Mouse (Mus musculus) liver, postnatal 0 days (tissue): Measurements from ENCODE around the gene Def8. TPM values are rescaled to one million over a fixed set of nuclear protein-coding genes. Genes with fewer than 3 reads are reported as not detected.

Experiments
- ATAC-seq: fragments of 200-750 bp; cut with Nextera tagmentation; 2 replicates; pipeline ENCODE4 v1.8.0; 2017; ENCODE audit warnings: mild to moderate bottlenecking, moderate library complexity
- DNase-seq: peaks from one replicate; pipeline ENCODE4 v3.0.0-alpha.2; 2016
- H3K27ac ChIP-seq: fragments of 300-500 bp; sonication (generic); 2 replicates; pipeline ENCODE4 v1.5.1; 2014; ENCODE audit warnings: antibody characterized with exemption, moderate library complexity, mild to moderate bottlenecking, low read depth
- H3K27me3 ChIP-seq: fragments of 300-500 bp; sonication (generic); 2 replicates; pipeline ENCODE4 v1.6.1; 2014; ENCODE audit warnings: low read length, control low read depth, mixed read lengths; ENCODE audit not compliant: insufficient read depth
- H3K36me3 ChIP-seq: fragments of 300-500 bp; sonication (generic); replicated peaks from 2 replicates; pipeline ENCODE4 v1.6.1; 2014; ENCODE audit warnings: mild to moderate bottlenecking, control low read depth, low read length, moderate library complexity, mixed read lengths; ENCODE audit not compliant: insufficient read depth
- H3K4me1 ChIP-seq: fragments of 300-500 bp; sonication (generic); 2 replicates; pipeline ENCODE4 v1.6.1; 2014; ENCODE audit warnings: antibody characterized with exemption, mild to moderate bottlenecking, control low read depth; ENCODE audit not compliant: insufficient read depth
- H3K4me2 ChIP-seq: fragments of 300-500 bp; sonication (generic); 2 replicates; pipeline ENCODE4 v1.6.1; 2014; ENCODE audit warnings: low read depth, mild to moderate bottlenecking, low read length, moderate library complexity, mixed read lengths
- H3K4me3 ChIP-seq: fragments of 300-500 bp; sonication (generic); 2 replicates; pipeline ENCODE4 v1.5.1; 2014; ENCODE audit warnings: low read depth, low read length
- H3K9ac ChIP-seq: fragments of 300-500 bp; sonication (generic); replicated peaks from 2 replicates; pipeline ENCODE4 v1.6.1; 2014; ENCODE audit warnings: mild to moderate bottlenecking, moderate library complexity
- H3K9me3 ChIP-seq: fragments of 300-500 bp; sonication (generic); 2 replicates; pipeline ENCODE4 v1.6.1; 2016; ENCODE audit warnings: mild to moderate bottlenecking, control low read depth, low read length, mixed read lengths
- CTCF ChIP-seq: sonication (generic); IDR thresholded peaks from 2 replicates; pipeline ENCODE4 v1.5.1; 2016; ENCODE audit warnings: antibody characterized with exemption, low read depth
- EP300 ChIP-seq: IDR thresholded peaks from 2 replicates; pipeline ENCODE4 v1.6.1; 2016; ENCODE audit warnings: antibody characterized with exemption, low read depth, mild to moderate bottlenecking
- WGBS: fragments of 180-500 bp; shearing (Covaris S2); extraction: QIAGEN DNeasy Blood & Tissue Kit; methylation state at CpG from one replicate; pipeline ENCODE4 v1.1.7; 2014; ENCODE audit not compliant: insufficient replicate concordance; 5-methylcytosine and 5-hydroxymethylcytosine counted together
- polyA plus RNA-seq: library from polyadenylated mRNA; unstranded; fragments of >200 nt; fragmentation: Nextera tagmentation; extraction: Ambion mirVana; gene quantifications from 2 replicates; pipeline ENCODE4 v1.2.1, GENCODE M21; 2015

Gene Def8
- polyA plus RNA-seq, 1 experiment from 2014 or later, result 11.6 TPM

DNA sequence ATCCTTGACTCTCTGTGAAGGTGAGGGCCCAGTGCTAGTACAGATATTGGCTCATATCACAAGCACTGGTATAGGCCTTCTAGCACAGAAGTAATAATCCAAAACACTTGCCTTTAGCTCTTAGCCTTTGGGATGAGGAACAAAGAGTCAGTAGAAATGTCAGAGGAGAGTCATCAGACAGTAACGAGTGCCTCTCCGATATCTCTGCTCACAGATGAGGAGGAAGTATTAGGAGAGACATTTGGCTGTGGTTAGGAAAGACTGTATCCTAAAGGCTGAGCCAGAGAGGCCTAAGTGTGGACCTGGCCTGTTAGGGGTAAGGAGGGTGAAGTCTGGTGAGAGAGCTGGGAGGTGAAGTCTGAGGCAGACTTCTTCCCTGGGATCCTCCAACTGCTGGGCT is 18.5 kb downstream of the Def8 start:
- Histone ChIP-seq H3K4me2 (no peak overlapping the region), H3K9me3 (no peaks in the 10 kb centered on the region; the same call in 1 of the 2 replicates), H3K36me3 (no peaks in the 10 kb centered on the region), H3K27me3 (no peaks in the 10 kb centered on the region), H3K4me3 (no peak overlapping the region), H3K27ac (no peak overlapping the region), H3K4me1 (peaks cover 14% of the 10 kb centered on the region), H3K9ac (no peak overlapping the region)
- DNase-seq (no peak), ATAC-seq (no peak)
- TF ChIP-seq EP300, result no peak
- TF ChIP-seq CTCF, result no peak
- WGBS, result 62% methylated on average over 2 of the region's 2 CpGs

- WGBS, result 79% methylated on average over 5 of the region's 5 CpGs
- Histone ChIP-seq H3K27ac (no peak overlapping the region), H3K4me2 (peak overlapping the region; percentile 85; the same call in 1 of the 2 replicates), H3K27me3 (no peaks in the 10 kb centered on the region), H3K36me3 (no peaks in the 10 kb centered on the region), H3K4me3 (0 out of 2 replicates have a peak overlapping the region, but pooled peaks have one; percentile 84), H3K9me3 (no peaks in the 10 kb centered on the region; the same call in 1 of the 2 replicates), H3K9ac (no peak overlapping the region), H3K4me1 (peaks cover 14% of the 10 kb centered on the region)
- ATAC-seq (no peak), DNase-seq (no peak)
- TF ChIP-seq EP300 (no peak), CTCF (no peak)
Observed at GRCm38 (mm10) chr8:123442351-123442750, 19.0 kb downstream of the Def8 start.

GRCm38 (mm10) chr8:123442871-123443575 is 19.7 kb downstream of the Def8 start:
- peak overlapping the region; percentile 84 for H3K4me3 ChIP-seq
- H3K27ac ChIP-seq, result peak overlapping the region; percentile 71
- TF ChIP-seq EP300 (no peak), CTCF (peak; percentile 74)
- 1% methylated on average over 41 of the region's 41 CpGs for WGBS
- peak overlapping the region; percentile 85 for H3K4me2 ChIP-seq
- no peaks in the 10 kb centered on the region for H3K9me3 ChIP-seq
- peaks cover 14% of the 10 kb centered on the region for H3K4me1 ChIP-seq
- H3K27me3 ChIP-seq, result no peaks in the 10 kb centered on the region
- no peaks in the 10 kb centered on the region for H3K36me3 ChIP-seq
- ATAC-seq, result peak; percentile 97
- peak; percentile 94 for DNase-seq
- peak overlapping the region; percentile 91 for H3K9ac ChIP-seq

GRCm38 (mm10) chr8:123443576-123443921 is 20.2 kb downstream of the Def8 start:
- TF ChIP-seq EP300, result no peak
- TF ChIP-seq CTCF, result no peak
- Histone ChIP-seq H3K9me3 (no peaks in the 10 kb centered on the region), H3K27ac (peak overlapping the region; percentile 71), H3K4me3 (peak overlapping the region; percentile 84), H3K36me3 (no peaks in the 10 kb centered on the region), H3K4me1 (peaks cover 15% of the 10 kb centered on the region), H3K9ac (peak overlapping the region; percentile 91), H3K4me2 (peak overlapping the region; percentile 85), H3K27me3 (no peaks in the 10 kb centered on the region)
- 17% methylated on average over 4 of the region's 4 CpGs for WGBS
- DNase-seq (no peak), ATAC-seq (no peak)

GRCm38 (mm10) chr8:123444131-123444530 is 20.8 kb downstream of the Def8 start:
- Histone ChIP-seq H3K4me3 (peak overlapping the region; percentile 84; the same call in 1 of the 2 replicates), H3K4me2 (peak overlapping the region; percentile 85), H3K9me3 (no peaks in the 10 kb centered on the region), H3K36me3 (0 out of 2 replicates have a peak, but pooled peaks cover under 1% of the 10 kb centered on the region), H3K4me1 (peaks cover 16% of the 10 kb centered on the region), H3K9ac (peak overlapping the region; percentile 91; the same call in 1 of the 2 replicates), H3K27me3 (no peaks in the 10 kb centered on the region), H3K27ac (peak overlapping the region; percentile 71; the same call in 1 of the 2 replicates)
- TF ChIP-seq EP300, result no peak
- TF ChIP-seq CTCF, result no peak
- no peak for ATAC-seq
- 73% methylated on average over 6 of the region's 6 CpGs for WGBS
- DNase-seq, result no peak

DNA sequence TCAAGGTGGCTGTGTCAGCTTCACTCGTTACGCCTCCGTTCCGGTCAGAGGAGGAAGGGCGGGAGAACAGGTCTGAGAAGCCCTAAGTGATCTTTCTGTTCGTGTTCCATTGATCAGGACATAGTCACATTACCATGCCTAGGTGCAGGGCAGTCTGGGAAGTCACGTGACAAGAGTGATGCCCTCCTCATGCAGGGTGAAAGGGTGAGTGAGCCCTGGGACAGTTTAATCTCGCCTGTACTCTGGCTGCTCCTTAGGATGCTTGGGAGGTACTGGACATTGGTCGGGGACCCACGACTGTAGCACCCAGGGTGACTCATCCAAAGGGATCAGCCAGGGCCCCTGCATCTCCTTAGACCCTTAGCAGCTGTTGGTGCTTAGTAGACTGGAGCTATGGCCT is 22.7 kb downstream of the Def8 start:
- no peaks in the 10 kb centered on the region for H3K9me3 ChIP-seq
- 76% methylated on average over 10 of the region's 10 CpGs for WGBS

More for the DNA sequence above, 22.7 kb downstream of the Def8 start:
- Histone ChIP-seq H3K27me3 (no peaks in the 10 kb centered on the region), H3K36me3 (0 out of 2 replicates have a peak, but pooled peaks cover 3% of the 10 kb centered on the region), H3K4me1 (peaks cover 16% of the 10 kb centered on the region), H3K27ac (no peak overlapping the region), H3K4me2 (no peak overlapping the region), H3K9ac (no peak overlapping the region), H3K4me3 (no peak overlapping the region)
- ATAC-seq, result no peak
- DNase-seq, result no peak
- TF ChIP-seq CTCF, result no peak
- no peak for TF ChIP-seq EP300
